Mouse (Mus musculus): ENCODE data around the gene Scgb2b7. TPM values are rescaled to one million over a fixed set of nuclear protein-coding genes. Genes with fewer than 3 reads are reported as not detected.
"Not testable (repeated sequence)": the region's sequence is repeated elsewhere in the genome, so short reads cannot be mapped to it uniquely, and the experiment has no call there.

Gene Scgb2b7
- not detected in 2 replicates for polyA plus RNA-seq (2015; fragmentation: Nextera tagmentation; extraction: Ambion mirVana)

- H3K9me3 ChIP-seq (replicated peaks); H3K4me3 ChIP-seq; H3K27ac ChIP-seq; H3K27me3 ChIP-seq; H3K4me2 ChIP-seq; H3K36me3 ChIP-seq; ATAC-seq (replicated peaks; ENCODE audit: insufficient number of reproducible peaks, insufficient read depth, low FRiP score, low read depth); H3K4me1 ChIP-seq (replicated peaks); H3K9ac ChIP-seq: not testable (repeated sequence)
These were observed at the start of gene Scgb2b7 for GRCm38 (mm10) chr7:31705657-31706056. TSS of gene Scgb2b7 (minus strand) at chr7:31705757.

DNA sequence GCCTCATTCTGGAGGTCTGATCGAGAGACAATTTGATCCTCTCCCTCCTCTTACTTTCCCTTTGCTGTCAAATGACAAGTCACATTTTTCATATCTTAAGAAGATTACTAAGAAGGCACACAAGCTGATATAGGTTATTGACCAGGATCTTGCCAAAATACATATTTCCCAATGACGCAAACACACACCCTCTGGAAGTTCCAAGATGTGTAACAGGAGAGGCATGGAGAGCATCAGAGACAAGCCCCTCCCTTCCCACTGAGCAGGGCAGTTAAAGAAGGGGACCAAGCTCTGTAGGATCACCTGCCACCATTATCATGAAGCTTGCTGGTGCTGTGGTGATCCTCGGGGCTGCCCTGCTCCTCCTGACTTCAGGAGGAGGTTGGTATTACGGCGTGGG lies 6.8 kb upstream of the Scgb2b7 start, which contains the start of gene Scgb1b7:
Gene Scgb1b7, plus strand, starts transcription at position 301 of the 400 bp plus-strand sequence.
- not testable (repeated sequence) for ATAC-seq (replicated peaks; ENCODE audit: insufficient number of reproducible peaks, insufficient read depth, low FRiP score, low read depth); H3K27ac ChIP-seq; H3K4me1 ChIP-seq (replicated peaks); H3K9me3 ChIP-seq (replicated peaks); H3K4me2 ChIP-seq; H3K27me3 ChIP-seq; H3K4me3 ChIP-seq; H3K36me3 ChIP-seq; H3K9ac ChIP-seq
- 50% methylated on average over 4 of the region's 5 CpGs for WGBS

Other genes with a start within 250 kb of the Scgb2b7 start
- gene Scgb1b7, start 6.9 kb upstream of the Scgb2b7 start, polyA plus RNA-seq (2015; fragmentation: Nextera tagmentation; extraction: Ambion mirVana) = not detected in 2 replicates

Data from heart, embryonic 15.5 days (tissue).